Mouse (Mus musculus) gastrocnemius, adult 18-20 months (tissue): ENCODE results near the gene Nfe2l2. TPM values are rescaled to one million over a fixed set of nuclear protein-coding genes. Genes with fewer than 3 reads are reported as not detected.
"Not testable (repeated sequence)": the region's sequence is repeated elsewhere in the genome, so short reads cannot be mapped to it uniquely, and the experiment has no call there.

ENCODE experiments used
- DNase-seq: peaks from one replicate; pipeline ENCODE4 v3.0.0; 2021; ENCODE audit warnings: low spot score
- total RNA-seq, 2 experiments: library from RNA; stranded (reverse); gene quantifications; 2 replicates each; pipeline ENCODE4 v1.2.3; 2021

Nfe2l2 gene
- total RNA-seq, 2 experiments from 2014 or later, result 34.2 to 51.0 TPM

DNA sequence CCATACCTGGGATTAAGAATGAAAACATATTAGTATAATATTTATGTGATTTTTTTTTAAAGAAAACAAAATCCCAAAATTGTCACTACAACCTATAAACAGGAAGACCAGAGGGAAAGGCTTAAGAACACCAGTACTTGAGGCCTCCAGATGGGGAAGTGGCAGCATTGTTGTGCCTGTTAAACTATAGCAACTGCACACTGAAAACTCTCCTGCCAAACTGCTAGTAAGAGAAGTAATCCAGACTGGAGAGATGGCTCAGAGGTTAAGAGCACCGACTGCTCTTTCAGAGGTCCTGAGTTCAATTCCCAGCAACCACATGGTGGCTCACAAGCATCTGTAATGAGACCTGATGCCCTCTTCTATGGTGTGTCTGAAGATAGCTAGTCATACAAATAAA is 54.0 kb downstream of the Nfe2l2 start:
- no peak for DNase-seq

DNA sequence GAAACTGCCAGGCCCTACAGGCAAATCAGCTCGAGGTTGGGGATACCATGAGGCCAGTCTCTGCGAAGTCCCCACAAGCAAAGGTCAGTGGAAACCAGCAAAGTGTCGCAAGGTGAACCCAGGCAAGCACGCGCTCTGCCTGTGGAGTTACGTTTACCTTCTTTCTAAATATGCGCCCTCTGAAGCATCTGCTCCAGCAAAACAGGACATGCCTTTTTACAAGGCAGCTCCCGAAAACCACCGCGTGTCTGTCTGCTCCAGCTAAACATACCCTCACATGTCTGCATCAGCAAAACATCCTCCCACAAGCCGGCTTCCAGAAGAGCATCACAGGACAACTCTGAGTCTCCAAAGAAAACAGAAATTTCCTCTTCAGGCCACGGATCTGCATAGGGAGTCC is 59.2 kb downstream of the Nfe2l2 start:
- no peak for DNase-seq

DNA sequence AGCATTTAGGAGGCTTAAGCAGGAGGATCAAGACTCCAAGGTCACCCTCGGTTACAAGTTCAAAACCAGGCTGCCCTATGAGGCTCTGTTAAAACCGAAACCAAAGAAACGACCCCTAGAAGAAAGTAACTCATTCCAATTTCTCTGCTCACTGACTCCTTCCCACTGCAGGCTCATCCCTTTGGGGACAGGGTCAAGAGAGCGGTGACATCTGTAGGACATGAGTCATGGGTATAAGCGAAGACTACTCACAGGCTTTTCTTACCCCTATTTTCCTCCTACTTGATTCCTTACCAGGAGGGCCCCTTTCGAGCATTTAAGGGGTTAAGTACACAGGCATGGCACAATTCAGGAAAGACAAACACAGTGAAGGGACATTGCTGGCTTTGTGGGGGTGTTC is 60.5 kb downstream of the Nfe2l2 start:
- DNase-seq, result no peak

DNA sequence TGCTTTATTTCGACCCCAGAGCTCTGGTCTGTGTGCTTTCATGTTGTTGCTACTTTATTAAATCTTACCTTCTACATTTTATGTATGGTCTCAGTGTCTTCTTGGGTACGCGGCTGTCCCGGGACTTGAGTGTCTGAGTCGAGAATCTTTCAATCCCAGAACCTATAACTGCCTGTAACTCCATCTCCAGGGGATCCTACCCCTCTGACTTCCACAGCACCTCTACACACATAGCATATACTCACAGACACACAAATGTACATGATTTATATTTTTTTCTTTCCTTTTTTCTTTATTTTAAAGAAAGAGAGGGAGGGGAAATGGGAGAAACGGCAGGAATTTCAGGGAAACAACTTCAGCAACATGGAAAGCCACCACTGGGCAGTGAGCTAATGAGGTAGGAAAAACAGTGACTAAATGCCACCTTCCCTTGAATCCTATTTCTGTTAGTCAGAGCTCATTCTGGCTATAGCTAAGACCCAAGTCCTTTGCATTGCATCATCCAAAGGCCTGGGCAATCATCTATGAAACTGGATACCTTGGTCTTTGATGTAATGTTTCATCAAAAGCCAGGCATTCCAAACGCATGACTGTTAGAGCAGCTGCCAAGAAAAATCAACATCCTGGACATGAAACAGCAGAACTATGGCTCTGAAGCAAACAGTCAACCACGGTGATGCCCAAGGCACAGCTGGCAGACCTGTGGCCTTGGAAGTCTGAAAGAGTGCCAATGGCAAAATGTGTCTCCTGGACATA is 61.5 kb downstream of the Nfe2l2 start:
- DNase-seq, result peak; percentile 67

DNA sequence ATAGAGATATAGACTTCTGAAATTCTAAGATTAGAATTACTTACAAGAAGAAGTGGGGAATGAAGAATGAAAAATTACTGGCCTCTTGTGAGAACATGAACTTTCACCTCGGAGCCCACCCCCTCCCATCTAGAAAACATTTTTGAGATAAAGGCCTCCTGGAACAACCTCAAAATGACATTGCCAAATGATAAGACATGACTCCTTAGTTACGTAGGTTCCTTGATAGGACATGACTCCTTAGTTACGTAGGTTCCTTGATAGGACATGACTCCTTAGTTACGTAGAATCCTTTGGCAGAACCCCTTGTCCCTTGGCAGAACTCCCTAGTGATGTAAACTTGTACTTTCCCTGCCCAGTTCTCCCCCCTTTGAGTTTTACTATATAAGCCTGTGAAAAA is 62.1 kb downstream of the Nfe2l2 start:
- not testable (repeated sequence) for DNase-seq

DNA sequence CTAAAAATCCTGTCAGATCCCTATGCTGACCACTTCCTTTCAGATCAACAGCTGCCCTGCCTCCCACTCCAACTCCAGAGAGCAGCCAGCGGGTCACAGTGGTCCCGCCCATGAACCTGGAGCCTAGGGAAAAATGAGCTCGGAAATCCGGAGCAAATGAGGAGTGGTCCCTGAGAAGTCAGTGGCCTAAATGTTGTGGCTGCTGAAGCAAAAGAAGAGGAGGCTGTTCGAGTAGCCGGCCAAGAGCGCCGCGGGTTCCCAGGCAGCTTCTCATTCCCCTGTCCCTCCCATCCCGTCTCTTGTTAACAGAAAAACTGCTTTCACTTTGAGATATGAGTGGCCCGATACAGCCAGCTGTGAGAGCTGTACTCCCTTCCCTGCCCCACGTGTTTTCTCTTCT is 64.9 kb downstream of the Nfe2l2 start:
- not testable (repeated sequence) for DNase-seq

DNA sequence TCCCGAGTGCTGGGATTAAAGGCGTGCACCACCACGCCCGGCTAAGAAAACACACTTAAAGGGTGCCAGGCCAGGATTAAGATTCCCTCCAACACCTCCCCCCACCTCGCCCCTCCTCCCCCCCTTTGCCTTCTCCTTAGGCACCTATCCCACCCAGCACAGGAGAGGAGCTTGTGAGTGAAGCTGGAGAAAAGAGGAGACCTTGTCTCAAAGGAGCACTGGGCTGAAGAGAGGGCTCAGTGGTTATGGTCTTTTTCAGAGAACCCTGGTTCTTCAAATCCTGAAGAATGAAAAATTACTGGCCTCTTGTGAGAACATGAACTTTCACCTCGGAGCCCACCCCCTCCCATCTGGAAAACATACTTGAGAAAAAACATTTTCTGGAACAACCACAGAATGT is 66.6 kb downstream of the Nfe2l2 start:
- not testable (repeated sequence) for DNase-seq

DNA sequence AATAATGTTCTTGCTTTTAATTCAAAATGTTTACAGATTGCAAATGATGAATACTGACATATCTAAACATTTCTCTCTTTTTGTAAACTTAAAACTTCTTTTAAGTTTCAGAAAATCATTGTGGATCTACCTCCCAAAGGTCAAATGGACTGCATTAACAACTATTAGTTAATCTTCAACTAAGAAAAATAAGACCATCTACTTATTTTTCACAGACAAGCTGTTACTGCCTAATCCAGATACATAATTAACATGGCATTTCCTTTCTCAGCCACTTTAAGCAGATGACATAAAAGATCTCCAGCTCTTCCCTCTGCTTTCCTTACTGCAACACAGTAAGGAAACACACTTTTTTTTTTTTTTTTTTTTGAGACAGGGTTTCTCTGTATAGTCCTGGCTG is 67.1 kb downstream of the Nfe2l2 start:
- DNase-seq, result no peak

DNA sequence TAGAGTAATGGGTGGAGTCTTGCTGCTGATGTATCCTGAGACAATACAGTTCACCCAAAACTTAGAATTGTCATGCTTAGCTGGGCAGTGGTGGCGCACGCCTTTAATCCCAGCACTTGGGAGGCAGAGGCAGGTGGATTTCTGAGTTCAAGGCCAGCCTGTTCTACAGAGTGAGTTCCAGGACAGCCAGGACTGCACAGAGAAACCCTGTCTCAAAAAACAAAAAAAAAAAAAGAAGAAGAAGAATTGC is 67.5 kb downstream of the Nfe2l2 start:
- DNase-seq, result not testable (repeated sequence)

DNA sequence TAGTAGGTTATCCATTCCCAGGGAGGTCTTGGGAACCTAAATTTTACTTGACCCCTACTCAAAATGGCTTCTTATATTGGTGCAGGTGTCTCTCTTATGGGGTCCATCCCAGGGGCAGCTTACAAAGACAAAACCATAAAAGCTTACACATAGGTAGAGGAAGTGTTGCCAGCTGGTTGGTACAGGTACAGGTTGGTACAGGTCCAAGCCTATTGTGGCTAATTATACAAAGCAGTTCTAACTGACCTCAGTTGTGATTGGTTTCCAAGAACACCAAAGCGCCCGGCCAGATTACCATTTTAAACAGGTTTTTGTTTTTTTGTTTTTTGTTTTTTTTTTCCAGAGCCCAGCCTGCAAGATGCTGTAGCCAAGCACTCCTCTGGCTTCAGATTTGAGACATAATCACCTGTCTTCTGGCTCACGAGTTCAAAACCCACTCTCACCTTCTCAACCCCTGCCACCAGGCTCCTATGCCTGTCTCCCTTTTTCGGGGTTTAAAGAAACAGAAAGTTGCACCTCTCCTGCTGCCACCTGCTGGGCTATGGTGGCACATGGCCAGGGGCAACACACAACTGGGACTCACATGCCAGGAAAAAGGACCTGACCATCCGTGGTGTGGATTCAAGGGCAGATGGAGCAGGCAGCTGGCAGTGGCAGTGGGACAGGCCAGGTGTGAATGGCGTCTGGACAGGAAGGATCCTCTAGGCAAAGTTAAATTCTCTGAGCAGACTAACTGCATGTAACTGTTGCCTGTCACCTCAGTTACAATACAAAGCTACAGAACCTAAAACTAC is 68.0 kb downstream of the Nfe2l2 start:
- no peak for DNase-seq

DNA sequence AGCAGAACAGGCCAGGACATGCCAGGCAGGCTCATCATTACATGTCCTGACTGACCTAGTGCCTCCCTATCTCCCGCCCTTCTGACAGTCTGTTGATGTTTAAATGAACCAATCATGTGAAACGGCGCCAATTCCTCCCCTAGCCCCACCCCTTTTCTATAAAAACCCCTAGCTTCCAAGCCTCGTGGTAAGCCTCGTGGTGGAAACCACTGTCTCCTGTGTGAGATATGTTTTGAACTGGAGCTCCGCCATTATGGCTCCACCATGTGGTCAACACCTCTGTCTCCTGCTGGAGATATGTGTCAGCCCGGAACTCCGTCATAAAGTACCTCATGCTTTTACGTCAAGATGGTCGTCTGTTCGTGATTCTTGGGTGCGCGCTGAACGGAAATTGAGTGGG is 70.0 kb downstream of the Nfe2l2 start:
- DNase-seq, result not testable (repeated sequence)

DNA sequence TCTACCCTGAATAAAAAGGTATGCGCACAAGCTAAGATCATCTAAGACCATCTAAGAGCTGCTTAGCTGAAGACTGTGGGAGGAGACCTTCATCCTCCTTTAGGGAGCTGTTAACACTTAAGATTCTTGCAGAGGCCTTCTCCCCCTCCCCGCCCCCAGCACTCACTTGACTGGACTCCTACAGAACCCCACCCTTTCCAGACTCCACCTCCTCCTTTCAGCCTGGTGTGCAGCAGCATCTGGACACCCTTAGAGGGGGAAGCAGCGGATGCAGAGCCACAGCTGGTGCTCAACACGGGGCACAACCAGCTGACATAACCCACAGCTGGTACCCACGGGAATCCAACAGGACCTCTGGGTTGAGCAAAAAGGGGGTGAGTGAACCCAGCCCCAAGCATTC is 70.7 kb downstream of the Nfe2l2 start:
- no peak for DNase-seq

DNA sequence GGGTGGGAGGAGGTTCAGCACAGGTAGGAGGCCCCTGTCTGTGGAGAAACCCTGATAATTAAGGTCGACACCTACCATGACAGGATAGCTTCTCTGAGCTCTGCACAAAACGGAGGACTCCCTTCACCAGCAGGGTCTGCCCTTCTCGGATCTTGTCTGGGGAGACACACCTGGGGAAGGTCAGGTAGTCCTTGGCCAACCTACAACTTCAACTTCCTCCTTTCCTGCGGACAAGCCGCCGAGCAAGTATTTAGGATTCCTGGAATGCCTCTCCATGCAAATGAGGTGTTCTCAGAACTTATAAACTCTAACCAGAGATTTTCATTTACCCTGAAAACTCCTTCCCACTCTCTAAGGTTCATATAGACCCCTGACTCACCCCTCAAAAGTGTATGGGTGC is 71.1 kb downstream of the Nfe2l2 start:
- DNase-seq, result no peak

DNA sequence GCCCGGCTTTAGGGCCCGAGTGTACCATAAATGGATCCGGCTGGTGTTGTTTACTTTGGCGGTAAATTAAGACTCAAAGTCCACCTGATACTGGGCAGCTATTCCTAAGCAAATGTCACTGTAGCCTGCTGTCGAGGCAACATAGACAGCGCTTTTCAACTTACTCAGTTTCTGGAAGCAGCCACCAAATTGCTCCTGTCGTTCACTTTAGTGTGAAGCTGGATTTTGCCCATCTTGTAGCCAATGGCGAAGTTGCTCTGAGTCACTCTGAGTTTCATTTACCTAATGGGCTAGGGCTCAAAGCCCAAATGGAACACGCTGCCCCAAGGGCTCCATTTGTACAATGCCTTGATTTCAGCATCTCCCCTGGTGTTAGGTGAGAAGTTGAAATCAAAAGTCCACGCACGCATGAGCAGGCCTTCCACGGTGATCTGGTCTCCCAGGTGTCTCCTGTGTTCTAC is 71.7 kb downstream of the Nfe2l2 start:
- no peak for DNase-seq

DNA sequence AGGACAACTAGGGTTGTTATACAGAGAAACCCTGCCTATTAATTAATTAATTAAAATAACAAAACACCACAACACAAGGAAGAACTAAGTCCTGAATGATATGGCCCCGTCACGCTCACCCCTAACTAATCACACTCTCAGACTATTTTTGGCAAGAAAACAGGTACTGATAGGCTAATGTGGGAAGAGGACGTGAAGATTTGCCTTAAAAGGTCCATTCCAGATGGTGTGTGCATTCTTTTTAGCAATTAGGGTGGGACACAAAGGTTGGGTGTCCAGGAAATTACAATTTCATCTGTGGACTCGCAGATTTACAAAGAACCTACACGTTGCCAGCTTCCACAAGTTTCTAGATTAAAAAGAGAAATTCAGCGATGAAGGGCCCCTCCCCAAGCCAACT is 72.4 kb downstream of the Nfe2l2 start:
- DNase-seq, result no peak

DNA sequence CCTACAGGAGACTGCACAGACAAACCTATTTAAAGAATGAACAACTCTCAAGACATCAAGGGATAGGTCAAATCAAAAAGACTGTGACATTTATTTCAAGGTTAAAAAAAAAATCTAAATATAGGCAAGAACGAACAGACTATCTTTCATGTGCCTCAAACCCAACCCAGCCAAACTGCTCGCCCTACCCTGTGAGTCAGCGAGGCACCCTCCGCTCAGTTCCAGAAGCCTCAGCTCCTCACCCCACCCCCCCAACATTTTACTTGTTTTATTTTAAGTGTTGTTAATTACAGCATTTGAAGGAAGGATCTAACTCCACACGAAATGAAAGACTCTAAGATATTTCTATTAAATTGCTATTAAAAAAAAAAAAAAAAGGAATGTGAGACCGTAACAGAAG is 73.0 kb downstream of the Nfe2l2 start:
- DNase-seq, result no peak

DNA sequence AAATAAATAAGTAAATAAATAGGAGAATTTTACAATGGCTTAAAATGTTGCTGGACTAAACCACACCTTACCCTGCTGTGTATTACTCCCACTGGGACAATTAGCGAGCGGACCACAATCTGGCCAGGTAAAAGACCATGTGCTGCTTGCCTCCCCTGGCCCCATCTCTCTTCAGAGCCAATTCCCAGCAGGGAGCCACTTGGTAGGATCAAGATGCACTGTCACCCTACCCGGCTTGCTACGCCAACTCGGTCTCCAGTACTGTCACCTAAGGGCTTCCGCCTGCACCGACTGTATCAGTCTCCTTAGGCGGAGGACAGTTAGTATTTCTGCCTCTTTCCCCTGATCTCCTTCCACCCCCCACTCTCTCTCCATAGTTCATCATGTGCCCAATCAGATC is 76.0 kb downstream of the Nfe2l2 start:
- DNase-seq, result no peak

DNA sequence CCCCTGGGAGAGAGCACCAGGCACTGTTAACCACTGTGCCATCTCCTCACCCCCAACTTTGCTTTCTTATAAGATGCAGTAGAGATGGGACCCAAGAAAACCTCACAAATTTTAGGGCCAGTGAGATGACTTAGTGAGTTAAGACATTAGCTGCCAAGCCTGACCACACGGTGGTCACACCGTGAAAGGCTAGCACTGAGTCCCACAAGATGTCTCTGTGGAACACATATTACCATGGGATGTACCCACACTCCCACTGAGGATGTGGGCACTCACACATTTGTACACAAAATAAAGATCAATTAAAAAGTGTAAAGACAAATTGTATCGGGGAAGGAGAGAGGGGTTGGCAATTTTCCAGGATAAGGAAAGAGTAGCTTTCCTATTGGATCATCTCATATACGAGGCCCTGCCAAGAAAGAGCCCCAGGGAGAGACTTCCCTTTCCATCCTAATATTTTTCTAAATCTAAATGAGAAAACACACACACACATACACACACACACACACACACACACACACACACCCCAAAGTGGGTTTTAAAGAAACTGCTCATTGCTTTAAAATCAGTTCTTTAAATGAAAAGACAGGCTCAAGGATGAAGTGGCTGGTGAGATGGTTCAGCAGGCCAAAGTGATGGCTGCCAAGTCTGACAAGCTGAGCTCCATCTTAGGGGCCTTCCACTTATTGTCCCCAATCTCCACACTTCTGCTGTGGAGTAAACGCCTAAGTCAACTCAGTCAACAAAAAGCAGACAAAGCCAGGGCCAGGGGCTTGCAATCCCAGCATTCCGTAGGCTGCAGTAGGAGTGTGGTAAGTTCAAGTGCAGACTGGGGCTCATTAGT is 77.6 kb downstream of the Nfe2l2 start:
- DNase-seq, result no peak
